Mouse (Mus musculus) embryonic facial prominence, embryonic 14.5 days (tissue): ENCODE results near the gene Rprd2. TPM values are rescaled to one million over a fixed set of nuclear protein-coding genes. Genes with fewer than 3 reads are reported as not detected.

Source experiments
- ATAC-seq: fragments of 200-750 bp; cut with Nextera tagmentation; 2 replicates; pipeline ENCODE4 v1.8.0; 2017; ENCODE audit warnings: low read depth, moderate number of reproducible peaks, moderate TSS enrichment
- DNase-seq: peaks from one replicate; pipeline ENCODE4 v3.0.0-alpha.2; 2015; ENCODE audit warnings: low spot score
- H3K27ac ChIP-seq: fragments of 300-500 bp; sonication (generic); replicated peaks from 2 replicates; pipeline ENCODE4 v1.5.1; 2014; ENCODE audit warnings: low read depth, mild to moderate bottlenecking, low read length, moderate library complexity
- H3K27me3 ChIP-seq: fragments of 300-500 bp; sonication (generic); replicated peaks from 2 replicates; pipeline ENCODE4 v1.6.1; 2014; ENCODE audit warnings: low read length; ENCODE audit not compliant: control insufficient read depth, insufficient read depth
- H3K36me3 ChIP-seq: fragments of 300-500 bp; sonication (generic); 2 replicates; pipeline ENCODE4 v1.6.1; 2014; ENCODE audit warnings: low read length, mixed read lengths; ENCODE audit not compliant: control insufficient read depth, insufficient read depth
- H3K4me1 ChIP-seq: fragments of 300-500 bp; sonication (generic); 2 replicates; pipeline ENCODE4 v1.6.1; 2014; ENCODE audit warnings: antibody characterized with exemption, low read length; ENCODE audit not compliant: control insufficient read depth, insufficient read depth
- H3K4me2 ChIP-seq: fragments of 300-500 bp; sonication (generic); 2 replicates; pipeline ENCODE4 v1.6.1; 2014; ENCODE audit warnings: low read depth, mild to moderate bottlenecking, low read length, moderate library complexity, mixed read lengths
- H3K4me3 ChIP-seq: fragments of 300-500 bp; sonication (generic); 2 replicates; pipeline ENCODE4 v1.5.1; 2014; ENCODE audit warnings: low read depth, mild to moderate bottlenecking, low read length
- H3K9ac ChIP-seq: fragments of 300-500 bp; sonication (generic); 2 replicates; pipeline ENCODE4 v1.6.1; 2014; ENCODE audit warnings: low read depth, mild to moderate bottlenecking, low read length, moderate library complexity, mixed read lengths
- H3K9me3 ChIP-seq: fragments of 300-500 bp; sonication (generic); 2 replicates; pipeline ENCODE4 v1.6.1; 2016; ENCODE audit warnings: low read length; ENCODE audit not compliant: control insufficient read depth
- WGBS: fragments of 180-500 bp; shearing (Covaris S2); extraction: QIAGEN DNeasy Blood & Tissue Kit; methylation state at CpG from one replicate; pipeline ENCODE4 v1.1.7; 2014; 5-methylcytosine and 5-hydroxymethylcytosine counted together
- polyA plus RNA-seq: library from polyadenylated mRNA; unstranded; fragments of >200 nt; fragmentation: Nextera tagmentation; extraction: Ambion mirVana; gene quantifications from 2 replicates; pipeline ENCODE4 v1.2.1, GENCODE M21; 2014

Rprd2 gene
- 20.5 and 21.2 TPM in 2 replicates for polyA plus RNA-seq

GRCm38 (mm10) chr3:95818571-95819288, at the start of gene Rprd2:
TSS of gene Rprd2 (minus strand) at chr3:95818863.
- Histone ChIP-seq H3K36me3 (no peaks in the 10 kb centered on the region), H3K9me3 (no peaks in the 10 kb centered on the region), H3K4me2 (peak within 1 kb of the TSS; percentile 62), H3K4me3 (peak within 1 kb of the TSS; percentile 84), H3K9ac (peak within 1 kb of the TSS; percentile 99), H3K27ac (peak within 1 kb of the TSS; percentile 100), H3K4me1 (peaks cover 13% of the 10 kb centered on the region), H3K27me3 (no peaks in the 10 kb centered on the region)
- WGBS = under 1% methylated on average over 41 of the region's 60 CpGs
- DNase-seq = peak; percentile 85
- peak; percentile 39 for ATAC-seq

- ATAC-seq = no peak
- DNase-seq = no peak
- H3K4me3 ChIP-seq = no peak overlapping the region
- H3K27me3 ChIP-seq = no peaks in the 10 kb centered on the region
- H3K9ac ChIP-seq = no peak overlapping the region
- H3K27ac ChIP-seq = no peak overlapping the region
- no peak overlapping the region for H3K4me2 ChIP-seq
- H3K36me3 ChIP-seq = peaks cover 60% of the 10 kb centered on the region
- H3K9me3 ChIP-seq = no peaks in the 10 kb centered on the region
- 93% methylated on average over 2 of the region's 2 CpGs for WGBS
- H3K4me1 ChIP-seq = peaks cover 5% of the 10 kb centered on the region
Measured at GRCm38 (mm10) chr3:95867408-95867807, 48.7 kb upstream of the Rprd2 start.

- Histone ChIP-seq H3K9me3 (no peaks in the 10 kb centered on the region), H3K9ac (no peak overlapping the region), H3K27ac (no peak overlapping the region), H3K4me1 (no peaks in the 10 kb centered on the region), H3K4me3 (no peak overlapping the region), H3K27me3 (no peaks in the 10 kb centered on the region), H3K4me2 (no peak overlapping the region), H3K36me3 (peaks cover 67% of the 10 kb centered on the region)
- 83% methylated on average over 5 of the region's 5 CpGs for WGBS
- ATAC-seq = no peak
- DNase-seq = no peak
Measured at GRCm38 (mm10) chr3:95866071-95866470, 47.4 kb upstream of the Rprd2 start.

GRCm38 (mm10) chr3:95865571-95865970, 46.9 kb upstream of the Rprd2 start:
- H3K4me1 ChIP-seq = no peaks in the 10 kb centered on the region
- 88% methylated on average over 20 of the region's 20 CpGs for WGBS
- no peak overlapping the region for H3K4me3 ChIP-seq
- ATAC-seq (no peak), DNase-seq (no peak)
- H3K27ac ChIP-seq = no peak overlapping the region
- H3K4me2 ChIP-seq = no peak overlapping the region
- peaks cover 67% of the 10 kb centered on the region for H3K36me3 ChIP-seq
- H3K9ac ChIP-seq = no peak overlapping the region
- H3K9me3 ChIP-seq = no peaks in the 10 kb centered on the region
- no peaks in the 10 kb centered on the region for H3K27me3 ChIP-seq

GRCm38 (mm10) chr3:95865050-95865449, 46.4 kb upstream of the Rprd2 start:
- DNase-seq (no peak), ATAC-seq (no peak)
- Histone ChIP-seq H3K4me1 (no peaks in the 10 kb centered on the region), H3K9ac (no peak overlapping the region), H3K27ac (no peak overlapping the region), H3K27me3 (no peaks in the 10 kb centered on the region), H3K36me3 (peaks cover 67% of the 10 kb centered on the region), H3K4me2 (no peak overlapping the region), H3K9me3 (no peaks in the 10 kb centered on the region), H3K4me3 (no peak overlapping the region)
- 95% methylated on average over 5 of the region's 5 CpGs for WGBS

- Histone ChIP-seq H3K36me3 (peaks cover 55% of the 10 kb centered on the region), H3K27me3 (no peaks in the 10 kb centered on the region), H3K9me3 (no peaks in the 10 kb centered on the region), H3K4me3 (no peak overlapping the region), H3K4me2 (no peak overlapping the region), H3K9ac (no peak overlapping the region), H3K27ac (no peak overlapping the region), H3K4me1 (no peaks in the 10 kb centered on the region)
- 74% methylated on average over 7 of the region's 7 CpGs for WGBS
- no peak for ATAC-seq
- DNase-seq = no peak
Measured at GRCm38 (mm10) chr3:95863578-95863977, 44.9 kb upstream of the Rprd2 start.

- Histone ChIP-seq H3K9ac (no peak overlapping the region), H3K27me3 (no peaks in the 10 kb centered on the region), H3K27ac (no peak overlapping the region), H3K36me3 (peaks cover 39% of the 10 kb centered on the region), H3K4me1 (no peaks in the 10 kb centered on the region), H3K9me3 (no peaks in the 10 kb centered on the region), H3K4me3 (no peak overlapping the region), H3K4me2 (no peak overlapping the region)
- ATAC-seq = peak; percentile 71
- WGBS = 45% methylated on average over 2 of the region's 2 CpGs
- peak; percentile 82 for DNase-seq
Measured at GRCm38 (mm10) chr3:95861796-95862195, 43.1 kb upstream of the Rprd2 start.

GRCm38 (mm10) chr3:95861216-95861615, 42.6 kb upstream of the Rprd2 start:
- H3K9ac ChIP-seq = no peak overlapping the region
- no peaks in the 10 kb centered on the region for H3K27me3 ChIP-seq
- no peak overlapping the region for H3K4me2 ChIP-seq
- no peak overlapping the region for H3K27ac ChIP-seq
- no peaks in the 10 kb centered on the region for H3K4me1 ChIP-seq
- H3K4me3 ChIP-seq = no peak overlapping the region
- H3K36me3 ChIP-seq = peaks cover 35% of the 10 kb centered on the region
- DNase-seq = no peak
- 76% methylated on average over 10 of the region's 10 CpGs for WGBS
- H3K9me3 ChIP-seq = no peaks in the 10 kb centered on the region
- ATAC-seq = no peak

GRCm38 (mm10) chr3:95860323-95860722, 41.7 kb upstream of the Rprd2 start:
- H3K4me3 ChIP-seq = no peak overlapping the region
- DNase-seq (no peak), ATAC-seq (no peak)
- H3K27ac ChIP-seq = no peak overlapping the region
- WGBS = 89% methylated on average over 3 of the region's 3 CpGs
- no peak overlapping the region for H3K4me2 ChIP-seq
- H3K9ac ChIP-seq = no peak overlapping the region
- H3K27me3 ChIP-seq = no peaks in the 10 kb centered on the region
- no peaks in the 10 kb centered on the region for H3K4me1 ChIP-seq
- H3K36me3 ChIP-seq = peaks cover 29% of the 10 kb centered on the region
- H3K9me3 ChIP-seq = no peaks in the 10 kb centered on the region
